Mouse (Mus musculus) thymus, postnatal 10 days (tissue): ENCODE results near the gene Brf1.

ENCODE experiments used
- DNase-seq, 2 experiments: peaks; one replicate each; pipeline ENCODE4 v3.0.0; 2021; ENCODE audit warnings: low spot score in 2 of 2

Gene Brf1

DNA sequence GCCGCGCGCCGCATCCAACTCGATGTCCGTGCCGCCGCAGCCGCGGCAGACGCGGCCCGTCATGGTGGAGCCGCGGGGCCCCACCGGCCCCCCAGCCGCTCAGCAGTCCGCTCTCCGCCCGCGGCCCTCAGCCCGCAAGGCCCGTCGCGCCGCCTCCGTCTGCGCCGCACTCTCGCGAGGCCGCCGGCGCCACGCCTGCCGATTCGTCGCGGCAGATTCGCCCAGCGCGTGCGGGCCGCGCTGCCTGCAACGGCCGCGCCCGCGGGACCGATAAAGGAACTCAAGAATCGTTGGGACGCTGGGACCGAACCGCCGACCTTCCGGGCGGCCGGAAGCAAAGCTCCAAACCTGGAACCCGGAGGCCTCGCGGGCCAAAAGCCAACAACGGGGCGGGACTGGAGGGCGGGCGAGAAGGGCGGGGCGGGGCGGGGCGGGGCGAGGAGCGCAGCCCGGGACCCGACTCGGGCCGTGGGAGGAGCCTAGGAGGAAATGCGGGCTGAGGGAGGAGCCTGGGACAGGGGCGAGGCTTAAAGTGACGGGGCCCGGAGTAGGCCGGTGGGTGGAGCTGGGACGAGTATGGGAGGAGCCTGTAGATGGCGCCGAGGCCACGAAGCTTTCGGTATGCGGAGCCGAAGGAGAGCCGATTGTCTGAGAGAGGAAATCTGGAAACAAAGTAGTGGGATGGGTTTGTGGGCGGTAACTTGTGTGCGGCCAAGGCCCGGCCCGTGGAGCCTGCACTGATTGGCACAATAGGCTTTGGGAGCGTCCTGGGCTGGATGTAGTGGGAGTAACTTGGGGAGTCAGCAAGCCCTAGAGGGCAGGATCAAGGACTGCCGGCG is at the start of gene Brf1:
TSS of gene Brf1 (minus strand) at position 411 of the 839 bp plus-strand sequence.
- DNase-seq = peak; percentile 97

DNA sequence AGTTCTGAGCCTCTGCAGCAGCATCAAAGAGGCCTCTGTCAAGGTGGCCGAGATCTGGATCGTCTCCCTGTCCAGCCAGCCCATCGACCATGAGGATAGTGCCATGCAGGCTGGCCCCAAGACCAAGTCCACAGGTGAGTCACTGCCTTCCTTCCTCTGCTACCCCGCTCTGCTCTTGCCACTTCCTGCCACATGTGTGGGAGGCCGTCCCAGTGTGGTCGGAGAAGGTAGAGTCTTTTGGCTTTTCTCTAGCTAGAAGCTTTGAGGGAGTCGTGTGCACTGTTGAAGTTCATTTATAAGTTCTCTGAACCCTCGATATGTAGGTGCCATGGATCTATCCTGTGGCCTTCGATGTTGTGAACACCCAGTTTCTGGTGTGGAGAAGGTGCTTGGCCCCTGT is 49.3 kb upstream of the Brf1 start:
- DNase-seq = peak; percentile 59 to 65

DNA sequence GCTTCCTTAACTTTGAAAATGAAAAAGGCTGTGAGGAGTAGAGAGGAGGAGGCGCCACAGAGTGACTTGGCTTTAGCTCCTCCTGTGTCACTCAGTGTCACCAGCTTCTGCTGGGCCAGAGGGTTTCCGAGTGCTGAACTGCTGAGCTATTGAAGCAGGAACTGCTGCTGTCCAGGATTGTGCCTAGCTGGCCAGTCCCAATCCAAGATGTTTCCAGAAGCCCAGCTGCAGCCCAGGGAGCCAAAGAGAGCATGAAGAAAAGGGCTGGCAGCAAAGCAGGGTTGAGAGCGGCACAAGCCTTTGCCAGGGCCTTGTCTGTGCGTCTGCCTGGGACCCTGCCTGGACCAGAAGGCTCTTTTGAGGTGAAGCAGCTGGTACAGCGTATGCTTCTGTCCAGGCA is 47.6 kb upstream of the Brf1 start:
- no peak for DNase-seq

DNA sequence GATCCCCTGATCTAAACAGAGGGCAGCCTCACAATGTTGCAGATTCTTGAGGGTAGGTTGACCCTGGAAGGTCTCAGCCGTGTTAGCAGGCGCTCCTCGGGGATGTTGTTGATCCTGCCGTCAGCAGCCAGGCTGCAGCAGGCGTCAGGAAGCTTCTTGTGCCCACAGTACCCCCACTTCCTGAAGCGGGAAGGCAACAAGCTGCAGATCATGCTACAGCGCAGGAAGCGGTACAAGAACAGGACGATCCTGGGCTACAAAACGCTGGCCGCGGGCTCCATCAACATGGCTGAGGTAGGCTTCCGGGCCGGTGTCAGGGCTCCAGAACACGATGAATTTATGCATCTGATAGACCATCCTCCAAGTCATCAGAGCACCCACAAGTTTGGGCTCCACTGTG is 46.4 kb upstream of the Brf1 start:
- peak; percentile 32 to 39 for DNase-seq

DNA sequence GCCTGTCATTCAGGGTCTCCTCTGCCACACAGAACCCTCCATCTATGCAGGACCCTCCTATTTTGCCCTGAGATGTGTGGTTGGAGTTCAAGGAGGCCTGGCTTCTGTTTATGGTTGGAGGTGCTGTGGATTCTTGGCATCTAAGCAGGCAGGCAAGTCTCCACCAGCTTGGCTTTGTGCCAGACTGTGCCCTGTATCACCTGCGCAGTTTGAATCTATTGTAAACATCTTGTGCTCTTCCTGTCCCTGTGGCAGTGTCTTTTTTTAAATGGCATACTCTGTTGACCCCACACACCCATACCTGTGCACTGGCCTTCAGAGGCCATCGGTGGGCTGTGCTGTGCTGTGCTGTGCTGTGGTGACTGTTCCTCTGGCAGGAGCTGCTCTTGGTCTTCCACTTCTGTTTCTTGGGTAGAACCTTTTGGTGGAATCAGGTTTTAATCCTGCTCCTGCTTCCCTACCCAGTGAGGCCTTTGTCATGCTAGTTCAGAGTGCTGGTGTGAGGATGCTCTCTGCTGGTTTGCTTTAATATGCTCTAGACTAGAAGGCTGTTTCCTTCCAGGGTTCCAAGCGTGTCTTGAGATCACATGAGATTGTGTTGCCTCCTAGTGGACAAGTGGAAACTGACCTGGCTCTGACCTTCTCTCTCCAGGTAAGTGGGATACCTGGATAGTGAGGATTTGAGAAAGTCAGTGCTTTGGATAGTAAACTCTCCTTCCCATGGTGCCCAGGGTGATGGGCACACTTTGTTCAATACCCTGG is 44.6 kb upstream of the Brf1 start:
- DNase-seq = peak in 1 of 2 experiments; percentile 49

DNA sequence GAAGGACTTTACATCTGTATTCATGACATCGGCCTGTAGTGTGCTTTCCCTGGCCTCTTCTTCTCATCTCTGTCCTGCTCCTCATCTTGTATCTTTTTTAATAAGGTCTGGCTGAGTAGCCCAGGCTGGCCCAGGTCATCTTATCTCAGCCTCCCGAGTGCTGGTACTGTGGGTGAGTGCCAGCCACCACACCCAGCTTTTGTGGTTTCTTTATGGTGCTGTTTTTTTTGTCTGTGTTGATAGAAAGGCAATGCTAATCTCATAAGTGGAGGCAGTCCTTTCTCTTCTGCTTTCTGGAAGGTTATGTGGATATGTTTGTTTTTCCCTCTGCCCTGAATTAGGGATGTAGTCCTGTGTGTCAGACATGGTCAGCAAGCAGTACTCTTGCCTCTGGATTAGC is 42.0 kb upstream of the Brf1 start:
- no peak for DNase-seq

DNA sequence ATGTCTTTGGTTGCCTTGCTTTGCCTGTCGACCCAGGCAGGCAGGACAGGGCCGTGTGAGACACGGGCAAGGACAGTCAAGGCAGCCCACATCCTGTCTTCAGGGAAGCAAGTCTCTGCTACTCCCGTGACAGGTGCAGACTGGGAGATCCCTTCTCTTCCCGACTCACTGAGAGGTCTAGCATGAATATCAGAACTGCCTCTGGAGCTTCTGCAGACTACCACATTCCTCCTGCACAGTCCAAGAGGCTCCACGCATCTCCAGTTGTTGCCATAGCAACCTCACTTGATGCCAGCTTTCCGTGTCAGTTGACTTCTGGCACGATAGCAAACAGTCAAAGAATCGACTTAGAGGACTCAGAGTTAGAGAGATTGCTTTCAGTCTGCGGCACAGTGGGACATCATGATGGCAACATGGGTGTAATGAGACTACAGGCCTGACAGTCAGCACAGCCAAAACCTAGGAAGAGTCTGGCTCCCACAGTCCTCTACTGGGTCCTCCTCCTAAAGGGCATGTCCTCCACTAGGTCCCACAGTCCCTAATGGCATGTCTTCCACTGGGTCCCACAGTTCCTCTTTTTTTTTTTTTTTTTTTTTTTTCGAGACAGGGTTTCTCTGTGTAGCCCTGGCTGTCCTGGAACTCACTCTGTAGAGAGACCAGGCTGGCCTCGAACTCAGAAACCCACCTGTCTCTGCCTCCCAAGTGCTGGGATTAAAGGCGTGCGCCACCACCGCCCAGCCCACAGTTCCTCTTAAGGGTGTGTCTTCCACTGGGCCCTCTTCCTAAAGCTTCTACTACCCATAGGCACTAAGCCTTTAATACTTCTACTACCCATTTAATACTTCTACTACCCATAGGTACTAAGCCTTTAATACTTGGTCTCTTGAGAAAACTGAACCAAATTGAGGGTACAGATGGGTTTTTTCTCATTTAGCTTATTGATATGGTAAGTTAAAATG is 41.3 kb upstream of the Brf1 start:
- DNase-seq = no peak

DNA sequence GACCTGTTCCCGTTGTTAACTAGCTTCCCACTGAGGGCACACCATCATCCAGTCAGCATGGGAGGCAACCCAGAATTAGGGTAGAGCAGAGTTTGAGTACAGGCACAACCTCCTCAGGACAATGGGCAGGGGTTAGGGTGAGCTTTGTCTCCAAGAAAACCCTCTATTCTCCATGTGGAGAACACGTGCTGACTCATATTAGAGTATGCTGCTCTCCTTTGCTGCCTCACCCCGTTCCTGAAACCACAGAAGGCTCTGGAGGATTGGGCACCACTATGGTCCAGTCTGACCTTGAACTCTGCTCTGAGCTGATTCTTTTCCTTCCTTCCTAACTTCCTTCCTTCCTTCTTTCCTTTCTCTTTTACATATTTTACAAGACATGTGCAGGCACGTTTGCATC is 37.9 kb upstream of the Brf1 start:
- no peak for DNase-seq

DNA sequence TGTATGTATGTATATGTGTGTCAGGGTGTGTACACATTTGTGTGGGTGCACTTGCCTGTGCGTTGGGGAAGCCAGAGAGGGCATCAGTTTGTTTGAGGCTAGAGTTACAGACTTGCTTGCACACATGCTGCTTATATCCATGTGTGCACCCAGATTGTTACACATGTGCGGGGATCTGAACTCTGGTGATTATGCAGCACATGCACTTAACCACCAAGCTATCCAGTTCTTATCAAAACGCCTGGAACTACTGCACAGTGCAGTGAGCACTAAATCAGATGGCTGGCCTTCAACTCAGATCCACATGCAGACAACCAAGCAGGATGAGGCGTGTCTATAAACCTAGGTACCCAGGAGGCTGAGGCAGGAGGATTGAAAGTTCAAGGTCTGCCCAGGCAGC is 36.5 kb upstream of the Brf1 start:
- no peak for DNase-seq

DNA sequence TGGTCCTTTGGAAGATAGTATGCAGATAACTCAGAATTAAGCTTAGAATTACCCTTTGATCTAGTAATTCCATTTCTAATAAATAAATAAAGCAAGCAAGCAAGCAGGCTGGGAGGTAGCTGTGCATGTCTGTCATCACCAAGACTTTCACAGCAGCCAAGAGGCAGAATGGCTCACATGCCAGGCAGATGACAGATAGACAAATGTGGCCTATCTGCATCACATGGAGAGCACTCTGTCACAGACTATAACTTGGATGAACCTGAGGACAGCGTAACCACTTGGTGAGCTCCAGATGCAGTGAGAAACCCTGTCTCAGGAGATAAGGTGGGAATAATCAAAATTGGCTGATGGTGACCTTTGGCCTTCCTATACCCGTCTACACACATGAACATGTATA is 34.6 kb upstream of the Brf1 start:
- no peak for DNase-seq

DNA sequence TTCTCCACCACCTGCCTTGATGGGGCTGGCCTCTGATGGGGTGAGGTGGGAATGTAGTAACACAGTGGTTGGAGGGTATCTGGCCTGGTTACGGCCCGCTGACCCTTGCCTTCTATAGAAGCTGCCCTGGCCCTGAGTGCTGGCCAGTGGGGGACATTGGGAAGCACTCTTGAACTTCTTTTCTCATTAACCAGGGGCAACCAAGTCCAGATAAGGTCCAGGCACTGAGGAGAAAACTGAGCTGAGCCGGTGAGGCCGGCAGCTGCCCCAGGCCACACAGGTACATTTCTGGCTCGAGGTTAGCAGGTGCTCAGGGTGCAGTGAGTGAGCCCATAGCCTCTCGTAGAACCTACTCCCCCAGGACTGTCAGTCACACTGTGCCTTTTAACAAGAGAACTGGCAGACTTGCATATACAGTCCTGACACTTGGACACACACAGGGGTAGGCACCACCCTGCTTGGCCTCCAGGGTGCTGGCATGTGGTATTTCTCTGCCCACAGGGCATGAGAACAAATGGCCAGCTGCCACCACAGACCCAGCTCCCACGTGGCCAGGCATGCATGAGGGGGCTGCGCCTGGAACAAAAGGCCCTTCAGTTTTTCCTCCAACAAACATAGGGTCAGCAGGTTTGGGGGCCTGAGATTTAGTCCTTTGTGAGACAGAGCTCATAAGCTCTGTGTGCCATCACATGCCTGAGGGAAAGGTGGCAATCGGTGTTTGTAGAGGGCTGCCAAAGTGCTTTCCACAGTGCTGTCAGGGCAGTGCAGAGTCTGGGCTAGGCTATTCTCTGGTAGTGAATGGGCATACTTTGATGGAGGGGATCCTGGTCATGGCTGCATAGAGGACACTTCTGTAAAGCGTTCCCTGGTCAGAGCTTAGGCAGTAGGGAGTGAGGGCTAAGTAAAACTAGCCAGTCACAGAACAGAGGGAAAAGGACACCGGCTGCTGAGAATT is 32.1 kb upstream of the Brf1 start:
- no peak for DNase-seq

DNA sequence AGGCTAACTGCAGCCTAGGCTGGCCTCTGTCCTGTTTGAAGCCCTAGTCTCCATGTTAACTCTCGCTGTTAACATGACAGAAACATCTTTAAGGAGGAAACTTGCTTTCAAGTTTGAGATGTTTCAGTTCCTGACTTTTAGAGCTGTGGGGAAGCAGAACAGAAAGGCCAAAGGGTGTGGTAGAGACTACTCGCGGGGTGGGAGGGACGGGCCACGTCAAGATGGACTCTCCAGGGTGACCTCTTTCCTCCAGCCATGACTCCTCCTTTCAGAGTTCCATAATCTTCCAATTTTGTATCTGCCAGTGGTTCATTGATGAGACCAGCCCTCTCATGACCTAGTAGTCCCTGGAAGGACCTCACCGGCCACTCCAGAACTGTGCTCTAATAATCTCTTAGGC is 30.9 kb upstream of the Brf1 start:
- no peak for DNase-seq

DNA sequence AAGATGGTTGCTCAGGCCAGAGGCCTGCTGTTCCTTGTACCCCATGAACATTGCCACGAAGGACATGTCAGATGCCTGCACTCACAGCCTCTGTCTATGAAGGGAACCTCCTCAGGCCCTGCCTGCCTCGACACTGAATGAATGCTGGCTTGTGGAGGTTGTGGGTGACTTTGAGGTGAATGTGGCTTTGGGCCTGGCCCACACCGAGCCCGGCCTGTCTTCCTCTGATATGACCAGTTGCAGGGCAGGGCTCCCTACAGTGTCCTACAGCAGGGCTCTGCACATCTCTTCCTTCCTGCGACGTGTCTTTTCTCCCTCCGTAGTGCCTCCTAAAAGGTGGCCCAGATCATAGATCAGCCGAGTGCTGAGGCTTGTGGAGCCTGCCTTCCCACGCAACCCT is 30.5 kb upstream of the Brf1 start:
- no peak for DNase-seq

DNA sequence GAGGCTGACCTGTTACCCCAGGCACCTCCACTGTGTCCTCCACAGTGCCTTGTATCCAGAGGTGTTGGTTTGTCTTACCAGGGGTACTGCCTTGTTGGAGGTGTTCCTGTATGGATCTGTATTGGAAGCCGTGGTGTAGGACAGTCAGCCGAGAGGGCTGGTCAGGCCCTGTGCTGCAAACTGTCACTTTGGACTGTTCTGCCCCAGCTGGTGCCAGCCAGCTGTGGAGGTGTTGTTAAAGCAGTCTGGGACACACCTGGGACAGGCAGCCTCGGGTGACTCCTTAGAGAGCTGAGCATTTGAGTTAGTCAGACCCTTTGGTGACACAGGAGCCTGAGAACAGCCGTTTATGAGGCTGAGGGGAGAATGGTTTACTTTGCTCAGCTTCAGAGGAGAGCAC is 29.5 kb upstream of the Brf1 start:
- no peak for DNase-seq

DNA sequence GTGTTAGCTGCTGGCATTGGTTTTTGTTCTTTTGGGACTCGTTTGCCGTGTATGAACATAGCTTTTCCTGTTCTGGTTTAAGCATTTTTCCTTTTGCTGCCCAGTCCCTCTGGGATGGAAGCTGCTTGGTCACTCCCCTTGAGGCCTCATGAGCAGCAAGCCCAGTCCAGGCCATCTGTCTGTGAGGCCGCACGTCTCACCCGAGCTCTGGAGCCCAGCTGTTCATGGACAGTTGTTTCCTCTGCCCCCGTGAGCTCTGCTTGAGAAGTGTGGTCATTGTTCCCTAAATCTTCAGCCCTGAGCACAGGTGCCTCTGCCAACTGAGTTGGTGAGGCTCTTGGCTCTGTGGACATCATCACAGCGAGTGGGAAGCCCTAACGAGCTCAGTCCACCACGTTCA is 28.4 kb upstream of the Brf1 start:
- DNase-seq = no peak

DNA sequence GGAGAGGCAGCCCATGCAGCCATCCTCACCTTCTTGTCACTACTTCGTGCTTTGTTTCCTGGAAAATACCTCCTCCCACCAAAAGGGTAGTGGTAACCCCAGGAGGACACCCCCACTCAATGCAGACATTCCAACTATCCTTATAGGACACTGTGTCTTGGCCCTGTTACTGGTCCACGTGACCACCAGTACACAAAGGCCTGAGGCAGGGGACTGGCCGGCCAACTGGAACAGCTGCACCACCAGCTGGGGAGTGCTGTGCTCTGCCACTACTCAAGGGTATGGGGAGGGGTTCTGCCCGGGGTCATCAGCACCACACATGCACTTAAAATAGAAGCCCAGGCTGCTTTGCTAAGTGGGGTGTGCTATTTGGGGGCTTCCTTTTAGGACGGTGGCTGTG is 27.6 kb upstream of the Brf1 start:
- no peak for DNase-seq

DNA sequence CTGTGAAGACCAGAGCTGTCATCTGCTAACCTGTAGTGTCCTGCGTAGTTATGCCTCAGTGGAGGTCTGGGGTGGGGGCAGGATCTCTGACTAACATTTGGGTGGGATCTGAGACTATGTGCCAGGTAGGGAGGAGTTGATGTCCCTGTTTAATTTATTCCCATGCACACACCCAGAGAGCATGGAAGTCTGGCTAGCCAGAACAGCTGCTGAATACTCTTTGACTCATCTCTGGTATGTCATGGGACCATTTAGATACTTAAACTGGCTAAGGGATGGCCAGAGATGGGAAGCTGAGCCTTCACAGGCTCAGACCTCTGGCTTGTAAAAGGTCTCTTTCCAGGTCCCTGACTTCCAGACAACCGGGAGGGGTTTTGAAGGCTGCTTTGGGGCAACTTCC is 27.0 kb upstream of the Brf1 start:
- DNase-seq = no peak

DNA sequence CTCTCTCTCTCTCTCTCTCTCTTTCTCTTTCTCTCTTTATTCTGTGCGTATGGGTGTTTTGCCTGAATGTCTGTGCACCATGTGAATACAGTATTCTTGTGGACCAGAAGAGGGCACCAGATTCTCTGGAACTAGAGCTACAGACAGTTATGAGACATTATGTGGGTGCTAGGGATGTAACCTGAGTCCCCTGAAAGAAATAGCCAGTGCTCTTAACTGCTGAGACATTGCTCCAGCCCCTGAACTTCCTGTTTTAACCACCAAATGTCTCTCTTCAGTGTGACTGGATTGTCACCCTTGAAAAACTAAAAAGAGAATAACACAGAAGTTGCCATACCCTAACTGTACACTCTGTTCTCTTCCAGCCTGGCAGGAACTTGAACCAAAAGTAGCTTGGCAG is 26.1 kb upstream of the Brf1 start:
- DNase-seq = no peak

DNA sequence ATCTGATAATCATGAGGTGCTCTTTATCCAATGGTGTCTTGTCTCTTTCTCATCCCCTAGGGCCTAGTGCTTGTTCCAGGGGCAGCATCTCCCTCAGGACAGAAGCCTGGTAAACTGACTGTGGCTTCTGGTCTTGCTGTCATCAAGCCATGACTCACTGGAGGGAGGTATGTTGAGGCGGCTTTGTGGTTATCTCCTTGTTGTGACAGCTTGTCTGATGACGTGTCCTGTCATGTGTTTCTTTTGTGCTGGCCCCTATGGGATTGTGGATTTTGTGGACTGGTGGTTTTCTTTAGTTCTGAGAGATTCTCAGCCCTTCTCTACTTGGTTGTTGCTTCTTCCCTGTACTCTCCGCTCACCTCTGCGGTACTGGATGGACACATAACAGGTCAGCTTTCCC is 22.6 kb upstream of the Brf1 start:
- DNase-seq = no peak

DNA sequence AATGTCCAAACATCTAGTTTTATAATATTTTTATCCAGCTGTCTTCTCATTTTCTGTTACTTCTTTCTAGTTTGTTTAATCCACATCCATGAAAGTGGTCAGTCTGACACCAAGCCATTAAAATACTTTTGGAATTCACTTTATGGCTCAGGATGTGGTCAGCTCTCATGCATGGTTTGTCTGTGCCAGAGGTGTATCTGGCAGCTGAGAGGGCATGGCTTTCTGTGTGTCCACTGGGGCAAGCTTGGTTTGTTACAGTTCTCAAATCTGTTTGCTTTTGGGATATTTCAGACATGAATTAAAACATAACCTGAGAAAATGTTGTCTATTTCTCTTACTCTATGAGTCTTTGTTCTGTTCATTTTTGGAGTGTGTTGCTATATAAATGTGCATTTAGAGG is 21.0 kb upstream of the Brf1 start:
- DNase-seq = no peak

DNA sequence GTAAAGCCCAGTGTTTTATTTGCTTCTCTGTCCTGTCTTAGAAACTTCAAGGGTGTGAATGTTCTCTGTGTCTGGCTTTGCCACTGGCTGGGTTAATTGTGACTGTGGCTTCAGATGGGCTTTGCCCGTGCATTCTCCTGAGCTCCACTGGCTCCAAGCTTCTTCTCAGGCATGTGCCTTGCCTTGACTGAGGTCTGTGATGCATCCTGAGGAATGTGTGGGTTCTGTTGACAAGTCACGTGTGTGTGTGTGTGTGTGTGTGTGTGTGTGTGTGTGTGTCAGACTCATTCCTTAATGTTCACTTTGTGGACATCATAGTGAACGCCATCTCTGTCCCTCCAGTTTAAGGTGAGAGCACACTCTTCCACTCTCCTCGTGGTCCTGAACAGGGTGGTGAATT is 18.3 kb upstream of the Brf1 start:
- no peak for DNase-seq
